Mouse (Mus musculus): Measurements from ENCODE around the gene Asb2. TPM values are rescaled to one million over a fixed set of nuclear protein-coding genes. Genes with fewer than 3 reads are reported as not detected.

The Asb2 gene
- total and polyA plus RNA-seq, 3 experiments, result 3.0 to 5.3 (median 4.1) TPM

GRCm38 (mm10) chr12:103315831-103316545 is 39.8 kb downstream of the Asb2 start:
- no peak for DNase-seq (ENCODE audit: extremely low read depth)
- H3K4me3 ChIP-seq (replicated peaks in 1 of 3; ENCODE audit: low read depth in 2 of 3, low read length in 2 of 3, poor library complexity in 1 of 3), result no peak overlapping the region
- no peaks in the 10 kb centered on the region for H3K36me3 ChIP-seq (replicated peaks in 1 of 2; ENCODE audit: control insufficient read depth in 1 of 2, insufficient read depth in 1 of 2, low read length in 1 of 2)
- no peaks in the 10 kb centered on the region for H3K9me3 ChIP-seq (replicated peaks; ENCODE audit: low read length)
- no peak overlapping the region for H3K4me2 ChIP-seq (ENCODE audit: insufficient read depth, low read depth, poor library complexity, severe bottlenecking)
- dilution Hi-C loops (cut with MboI; ENCODE audit: extremely low pct_ligation_motif_present, extremely low pct_unique_long_range_greater_than_20kb, low sequenced_read_pairs) (no loop called here), in situ Hi-C loops (cut with MboI; ENCODE audit: low pct_ligation_motif_present, low pct_unique_long_range_greater_than_20kb, low sequenced_read_pairs) (no loop called here)
- TF ChIP-seq CHD2 (IDR thresholded peaks at IDR 0.05; ENCODE audit: low read length) (no peak), ZMIZ1 (IDR thresholded peaks at IDR 0.05; ENCODE audit: low read depth, low read length) (no peak), SMC3 (IDR thresholded peaks at IDR 0.05; ENCODE audit: low read depth, low read length) (no peak), MAX (IDR thresholded peaks at IDR 0.05; ENCODE audit: low read length) (no peak), JUN (IDR thresholded peaks at IDR 0.05; ENCODE audit: insufficient read depth, low read depth, low read length) (no peak), MYC (IDR thresholded peaks at IDR 0.05; ENCODE audit: low read depth, low read length) (no peak), POLR2A (IDR thresholded peaks at IDR 0.05; ENCODE audit: low read depth, low read length) (no peak)
- H3K27me3 ChIP-seq (replicated peaks), result peaks cover 24% of the 10 kb centered on the region
- H3K79me2 ChIP-seq (replicated peaks; ENCODE audit: control insufficient read depth, extremely low read depth, insufficient read depth, poor library complexity, severe bottlenecking), result no peaks in the 10 kb centered on the region
- H3K9ac ChIP-seq (ENCODE audit: insufficient read depth, low read depth), result no peak overlapping the region
- H3K27ac ChIP-seq (ENCODE audit: insufficient read depth, low read depth), result no peak overlapping the region
- H3K4me1 ChIP-seq (ENCODE audit: control insufficient read depth in 1 of 2, insufficient read depth in 2 of 2), result peaks cover 3 to 18% of the 10 kb centered on the region in 2 experiments; a peak in 3 of 4 replicates

- no peak overlapping the region for H3K27ac ChIP-seq (ENCODE audit: insufficient read depth, low read depth)
- TF ChIP-seq E2F4 (IDR thresholded peaks at IDR 0.05; ENCODE audit: insufficient replicate concordance, low read depth, low read length) (no peak), RAD21 (IDR thresholded peaks at IDR 0.05; ENCODE audit: low read depth, low read length) (no peak), USF1 (IDR thresholded peaks at IDR 0.05; ENCODE audit: low read depth, low read length) (no peak), IRF4 (IDR thresholded peaks at IDR 0.05; ENCODE audit: low read depth, low read length) (no peak), JUND (conservative IDR thresholded peaks at IDR 0.05; ENCODE audit: low read depth, low read length) (no peak), MAX (IDR thresholded peaks at IDR 0.05; ENCODE audit: low read length) (no peak), MYC (IDR thresholded peaks at IDR 0.05; ENCODE audit: low read depth, low read length) (no peak), CTCF (conservative IDR thresholded peaks at IDR 0.05 in 1 of 2, IDR thresholded peaks at IDR 0.05 in 1 of 2; ENCODE audit: low read depth in 2 of 2, low read length in 2 of 2) (no peak), JUN (IDR thresholded peaks at IDR 0.05; ENCODE audit: insufficient read depth, low read depth, low read length) (no peak), NELFE (IDR thresholded peaks at IDR 0.05; ENCODE audit: low read depth, low read length) (no peak), MAFK (IDR thresholded peaks at IDR 0.05; ENCODE audit: insufficient replicate concordance, low read length) (no peak), RCOR1 (conservative IDR thresholded peaks at IDR 0.05; ENCODE audit: low read depth, low read length) (no peak), MXI1 (IDR thresholded peaks at IDR 0.05; ENCODE audit: low read depth, low read length) (no peak), ZC3H11A (IDR thresholded peaks at IDR 0.05; ENCODE audit: low read depth, low read length) (no peak), ETS1 (conservative IDR thresholded peaks at IDR 0.05; ENCODE audit: low read depth, low read length) (no peak), ELF1 (IDR thresholded peaks at IDR 0.05; ENCODE audit: low read depth, low read length) (no peak), MEF2A (IDR thresholded peaks at IDR 0.05; ENCODE audit: borderline replicate concordance, low read depth, low read length) (no peak), POLR2AphosphoS2 (IDR thresholded peaks at IDR 0.05; ENCODE audit: low read depth, low read length) (no peak), USF2 (conservative IDR thresholded peaks at IDR 0.05; ENCODE audit: low read depth, low read length) (no peak)
- in situ Hi-C loops (cut with MboI; ENCODE audit: low pct_ligation_motif_present, low pct_unique_long_range_greater_than_20kb, low sequenced_read_pairs), result no loop called here
- H3K27me3 ChIP-seq (replicated peaks), result peaks cover 31% of the 10 kb centered on the region
- dilution Hi-C loops (cut with MboI; ENCODE audit: extremely low pct_ligation_motif_present, extremely low pct_unique_long_range_greater_than_20kb, low sequenced_read_pairs), result no loop called here
- peaks cover 10% of the 10 kb centered on the region for H3K9me3 ChIP-seq (replicated peaks; ENCODE audit: low read length)
- H3K79me2 ChIP-seq (replicated peaks; ENCODE audit: control insufficient read depth, extremely low read depth, insufficient read depth, poor library complexity, severe bottlenecking), result no peaks in the 10 kb centered on the region
- no peak overlapping the region for H3K4me3 ChIP-seq (replicated peaks in 1 of 3; ENCODE audit: low read depth in 2 of 3, low read length in 2 of 3, poor library complexity in 1 of 3)
- no peak overlapping the region for H3K9ac ChIP-seq (ENCODE audit: insufficient read depth, low read depth)
- no peak overlapping the region for H3K4me2 ChIP-seq (ENCODE audit: insufficient read depth, low read depth, poor library complexity, severe bottlenecking)
- peaks cover 3 to 18% of the 10 kb centered on the region in 2 experiments; a peak in 3 of 4 replicates for H3K4me1 ChIP-seq (ENCODE audit: control insufficient read depth in 1 of 2, insufficient read depth in 2 of 2)
- no peaks in the 10 kb centered on the region for H3K36me3 ChIP-seq (replicated peaks in 1 of 2; ENCODE audit: control insufficient read depth in 1 of 2, insufficient read depth in 1 of 2, low read length in 1 of 2)
- DNase-seq (ENCODE audit: extremely low read depth), result no peak
These were observed 41.0 kb downstream of the Asb2 start for GRCm38 (mm10) chr12:103314640-103315361.
